Mouse (Mus musculus): ENCODE measurements at regions not wholly inside any gene's neighbourhood (a gene's known extent, or its start where the extent isn't known, plus 50 kb on each side); places are given as distances from the start of the nearest gene placed in this dataset.
A peak's percentile ranks its signal among the peaks of the same experiment; 100 is the strongest.

GRCm38 (mm10) chr12:49170097-49170496, 212.4 kb upstream of the Foxg1 start:
- Histone ChIP-seq H3K27me3 (ENCODE audit: insufficient read depth, low read length) (no peaks in the 10 kb centered on the region), H3K4me1 (replicated peaks; ENCODE audit: insufficient read depth, low read length) (no peaks in the 10 kb centered on the region), H3K27ac (no peak overlapping the region), H3K4me3 (replicated peaks; ENCODE audit: low read depth, low read length) (no peak overlapping the region), H3K9me3 (replicated peaks; ENCODE audit: low read length) (no peaks in the 10 kb centered on the region), H3K9ac (ENCODE audit: low read depth, low read length) (no peak overlapping the region), H3K36me3 (ENCODE audit: insufficient read depth, low read length) (no peaks in the 10 kb centered on the region), H3K4me2 (ENCODE audit: low read length) (no peak overlapping the region)
- peak; percentile 61 for TF ChIP-seq CTCF (IDR thresholded peaks at IDR 0.05; ENCODE audit: low read depth)
- no peak for ATAC-seq (replicated peaks; ENCODE audit: low FRiP score, low read depth)
- WGBS: 55% methylated on average over 5 of the region's 5 CpGs
- peak; percentile 15 for DNase-seq (ENCODE audit: low spot score)

DNA sequence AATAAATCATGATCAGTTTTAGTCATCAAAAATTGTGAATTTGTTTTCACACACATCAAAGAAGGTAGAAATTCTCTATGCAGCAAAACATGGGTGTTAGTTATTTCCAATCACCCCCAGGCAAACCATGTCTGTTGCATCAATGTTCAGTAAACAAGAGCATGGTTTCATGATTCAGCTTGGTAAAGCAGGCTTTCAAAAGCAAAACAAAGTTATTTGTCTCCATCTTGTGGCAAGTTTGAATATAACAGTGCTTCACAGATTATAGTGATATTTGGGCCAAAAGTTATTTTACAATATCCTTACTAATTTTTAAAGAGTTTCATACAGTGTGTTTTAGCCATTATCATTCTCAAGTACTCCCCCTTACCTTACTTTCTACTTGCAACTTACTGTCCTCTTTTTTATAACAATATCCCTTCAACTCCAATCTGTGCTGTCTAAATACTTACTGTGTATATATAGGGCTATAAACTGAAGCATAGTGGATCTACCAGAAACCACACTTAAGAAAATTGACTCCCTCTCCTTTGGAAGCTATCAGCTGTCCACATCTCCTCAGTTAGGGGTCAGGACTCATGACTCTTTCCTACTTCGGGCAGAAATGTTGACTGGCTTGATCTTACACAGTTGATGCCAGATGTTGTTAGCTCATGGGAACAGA, 211.3 kb upstream of the Foxg1 start:
- no peak overlapping the region for H3K4me2 ChIP-seq (ENCODE audit: low read length)
- no peaks in the 10 kb centered on the region for H3K9me3 ChIP-seq (replicated peaks; ENCODE audit: low read length)
- no peaks in the 10 kb centered on the region for H3K36me3 ChIP-seq (ENCODE audit: insufficient read depth, low read length)
- WGBS: 49% methylated on average over 1 of the region's 1 CpGs
- no peaks in the 10 kb centered on the region for H3K4me1 ChIP-seq (replicated peaks; ENCODE audit: insufficient read depth, low read length)
- H3K4me3 ChIP-seq (replicated peaks; ENCODE audit: low read depth, low read length): no peak overlapping the region
- peak; percentile 35 for DNase-seq (ENCODE audit: low spot score)
- H3K27me3 ChIP-seq (ENCODE audit: insufficient read depth, low read length): no peaks in the 10 kb centered on the region
- no peak for ATAC-seq (replicated peaks; ENCODE audit: low FRiP score, low read depth)
- H3K27ac ChIP-seq: no peak overlapping the region
- no peak overlapping the region for H3K9ac ChIP-seq (ENCODE audit: low read depth, low read length)
- TF ChIP-seq CTCF (IDR thresholded peaks at IDR 0.05; ENCODE audit: low read depth): peak; percentile 66

GRCm38 (mm10) chr12:49191348-49191747, 191.1 kb upstream of the Foxg1 start:
- Histone ChIP-seq H3K4me3 (replicated peaks; ENCODE audit: low read depth, low read length) (no peak overlapping the region), H3K4me2 (ENCODE audit: low read length) (no peak overlapping the region), H3K9me3 (replicated peaks; ENCODE audit: low read length) (no peaks in the 10 kb centered on the region), H3K4me1 (replicated peaks; ENCODE audit: insufficient read depth, low read length) (no peaks in the 10 kb centered on the region), H3K9ac (ENCODE audit: low read depth, low read length) (no peak overlapping the region), H3K27me3 (ENCODE audit: insufficient read depth, low read length) (no peaks in the 10 kb centered on the region), H3K36me3 (ENCODE audit: insufficient read depth, low read length) (no peaks in the 10 kb centered on the region), H3K27ac (no peak overlapping the region)
- ATAC-seq (replicated peaks; ENCODE audit: low FRiP score, low read depth): no peak
- no peak for DNase-seq (ENCODE audit: low spot score)
- TF ChIP-seq CTCF (IDR thresholded peaks at IDR 0.05; ENCODE audit: low read depth): no peak
- 45% methylated on average over 2 of the region's 2 CpGs for WGBS

DNA sequence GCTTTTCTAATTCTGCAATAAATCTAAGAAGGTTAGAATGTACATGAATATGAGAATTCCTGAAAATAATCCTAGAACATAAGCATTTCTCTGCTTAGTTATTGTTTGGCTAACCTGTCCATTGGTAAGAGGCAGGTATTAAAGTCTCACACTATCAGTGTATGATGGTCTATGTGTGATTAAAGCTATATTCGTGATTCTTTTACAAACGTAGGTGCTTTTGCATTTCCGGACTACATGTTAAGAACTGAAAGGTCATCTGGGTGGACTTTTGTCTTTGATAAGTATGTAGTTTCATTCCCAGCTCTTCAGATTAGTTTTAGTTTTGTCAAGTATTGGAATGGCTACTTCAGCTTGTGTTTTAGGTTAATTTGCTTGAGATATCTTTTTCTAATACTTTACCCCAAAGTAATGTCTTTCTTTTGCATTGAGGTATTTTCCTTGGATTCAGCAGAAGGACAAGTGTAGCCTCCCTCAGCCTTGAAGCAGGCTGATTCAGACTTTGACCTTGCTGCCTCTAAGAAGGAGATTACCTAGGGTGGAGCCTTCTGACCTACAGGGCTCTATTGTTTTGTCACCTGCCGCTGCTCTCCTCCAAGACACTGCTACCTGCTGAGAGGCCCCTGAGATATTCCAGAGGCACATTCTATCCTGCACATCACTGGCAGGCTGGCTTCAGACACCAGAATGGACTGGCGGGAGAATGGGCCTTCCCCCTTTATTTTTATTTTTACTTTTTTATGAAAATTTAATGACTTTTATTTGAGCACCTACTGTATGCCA, 148.7 kb upstream of the Foxg1 start:
- Histone ChIP-seq H3K4me2 (ENCODE audit: low read length) (no peak overlapping the region), H3K27ac (no peak overlapping the region), H3K4me1 (replicated peaks; ENCODE audit: insufficient read depth, low read length) (no peaks in the 10 kb centered on the region), H3K27me3 (ENCODE audit: insufficient read depth, low read length) (no peaks in the 10 kb centered on the region), H3K9ac (ENCODE audit: low read depth, low read length) (no peak overlapping the region), H3K4me3 (replicated peaks; ENCODE audit: low read depth, low read length) (no peak overlapping the region), H3K9me3 (replicated peaks; ENCODE audit: low read length) (no peaks in the 10 kb centered on the region), H3K36me3 (ENCODE audit: insufficient read depth, low read length) (no peaks in the 10 kb centered on the region)
- no peak for DNase-seq (ENCODE audit: low spot score)
- 80% methylated on average over 5 of the region's 5 CpGs for WGBS
- TF ChIP-seq CTCF (IDR thresholded peaks at IDR 0.05; ENCODE audit: low read depth): no peak
- no peak for ATAC-seq (replicated peaks; ENCODE audit: low FRiP score, low read depth)
